23 mouse cellular contexts compared by ENCODE assay signal in the genomic region with DNA sequence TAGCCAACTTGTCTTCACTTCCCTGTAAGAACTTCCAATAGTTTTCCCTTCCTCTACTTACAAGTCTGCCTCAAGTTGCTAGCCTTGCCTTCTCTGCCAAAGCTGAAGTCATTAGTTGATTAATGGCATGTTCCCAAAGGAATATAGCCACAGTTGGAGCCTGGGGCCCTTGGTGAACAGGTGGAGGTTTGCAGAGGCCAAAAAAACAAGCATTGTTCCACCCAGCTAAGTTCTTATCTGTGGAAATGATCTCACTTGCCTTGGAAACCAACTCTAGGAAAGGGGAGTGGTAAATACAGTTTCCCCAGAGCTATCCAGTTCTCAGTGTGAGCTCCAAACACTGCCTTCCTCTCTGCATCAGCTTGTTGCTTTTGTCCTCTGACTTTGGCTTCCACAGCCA. TPM values are rescaled to one million over a fixed set of nuclear protein-coding genes. Genes with fewer than 3 reads are reported as not detected.
DNase-seq lines count a peak whose midpoint lies in the region; ATAC-seq and TF ChIP-seq lines count a peak whose summit lies in the region.
"Had no signal": no experiment of that assay in that cellular context is flagged by ENCODE, and none has a peak within 500 bp of the region (broad histone marks: within the 10 kb centered on the region; RNA-seq: fewer than 3 reads in every experiment).

No protein-coding gene starts in this region.

- ATAC-seq in heart, embryonic 12.5 days (ENCODE audit: insufficient number of reproducible peaks, low FRiP score) = no peak
- ATAC-seq: forebrain, embryonic 15.5 days; intestine, embryonic 16.5 days; midbrain, embryonic 15.5 days had no signal

- no peak overlapping the region for H3K9ac ChIP-seq in heart, embryonic 12.5 days
- H3K9ac ChIP-seq: forebrain, embryonic 15.5 days; hindbrain, embryonic 15.5 days; midbrain, embryonic 15.5 days; neural tube, embryonic 15.5 days had no signal

- H3K4me2 ChIP-seq in heart, embryonic 12.5 days = no peak overlapping the region
- H3K4me2 ChIP-seq: forebrain, embryonic 15.5 days; hindbrain, embryonic 15.5 days; liver, embryonic 11.5 days; midbrain, embryonic 15.5 days; neural tube, embryonic 15.5 days had no signal

- no peaks in the 10 kb centered on the region for H3K9me3 ChIP-seq in heart, embryonic 12.5 days (replicated peaks)
- H3K9me3 ChIP-seq: forebrain, embryonic 15.5 days; hindbrain, embryonic 15.5 days; midbrain, embryonic 15.5 days; neural tube, embryonic 15.5 days had no signal

- H3K36me3 ChIP-seq in heart, embryonic 12.5 days = no peaks in the 10 kb centered on the region
- H3K36me3 ChIP-seq: forebrain, embryonic 15.5 days; hindbrain, embryonic 15.5 days; midbrain, embryonic 15.5 days; neural tube, embryonic 15.5 days had no signal

- no peak overlapping the region for H3K4me3 ChIP-seq in heart, embryonic 12.5 days
- no peak overlapping the region for H3K4me3 ChIP-seq in lung, adult 2 months (replicated peaks; ENCODE audit: extremely low read depth, low read depth, low read length)
- H3K4me3 ChIP-seq: erythroblast, embryonic 14.5 days; forebrain, embryonic 15.5 days; hindbrain, embryonic 15.5 days; left cerebral cortex, adult 2 months; midbrain, embryonic 15.5 days; neural tube, embryonic 15.5 days had no signal

- TF ChIP-seq POLR2A in lung, adult 2 months (IDR thresholded peaks at IDR 0.05; ENCODE audit: borderline replicate concordance, extremely low read depth, low read depth, low read length) = no peak

- intact Hi-C loops in heart, postnatal 25 days (cut with DNase I) = no loop called here

- no peak for TF ChIP-seq CTCF in lung, adult 2 months (IDR thresholded peaks at IDR 0.05; ENCODE audit: insufficient read depth, low read length)

- H3K27ac ChIP-seq in heart, embryonic 12.5 days (ENCODE audit: poor library complexity, severe bottlenecking) = no peak overlapping the region
- H3K27ac ChIP-seq: forebrain, embryonic 15.5 days; hindbrain, embryonic 15.5 days; left cerebral cortex, adult 2 months; midbrain, embryonic 15.5 days; neural tube, embryonic 15.5 days; stomach, postnatal 0 days had no signal

- no peaks in the 10 kb centered on the region for H3K27me3 ChIP-seq in heart, embryonic 12.5 days (replicated peaks)
- H3K27me3 ChIP-seq: forebrain, embryonic 15.5 days; hindbrain, embryonic 15.5 days; midbrain, embryonic 15.5 days; neural tube, embryonic 15.5 days had no signal

- peak; percentile 32 to 64 for DNase-seq in heart, adult 18-20 months
- peak; percentile 8 for DNase-seq in lung, postnatal 36 days
- no peak for DNase-seq in lung, adult 2 months
- DNase-seq in heart, postnatal 25 days (ENCODE audit: low spot score) = peak; percentile 23
- no peak for DNase-seq in thymus, postnatal 0 days (ENCODE audit: low spot score)
- DNase-seq in embryo, embryonic 9.5 days (ENCODE audit: extremely low spot score) = no peak
- DNase-seq: adrenal gland, adult 8-10 months; cerebellum, adult 8-10 months; layer of hippocampus, adult 9-11 months; left cerebral cortex, postnatal 4 days had no signal

- H3K4me1 ChIP-seq in heart, embryonic 12.5 days (replicated peaks) = 0 out of 2 replicates have a peak, but pooled peaks cover 3% of the 10 kb centered on the region
- peaks cover 3% of the 10 kb centered on the region for H3K4me1 ChIP-seq in lung, adult 2 months (ENCODE audit: control insufficient read depth, insufficient read depth, low read length)
- H3K4me1 ChIP-seq: forebrain, embryonic 15.5 days; hindbrain, embryonic 15.5 days; midbrain, embryonic 15.5 days; neural tube, embryonic 15.5 days had no signal

RNA-seq across cellular contexts. Expression of gene Il12b, which starts 35.3 kb away (rescaled TPM):
- total RNA-seq in heart, adult 18-20 months (2021) = not detected
- polyA plus RNA-seq in heart, embryonic 12.5 days (2016; fragmentation: Nextera tagmentation; extraction: Ambion mirVana) = 0.27 TPM in 1 of 2 replicates, not detected in the other
- 0.15 and 0.17 TPM in 2 replicates for polyA plus RNA-seq in lung, adult 2 months (2012; rRNA removed)
- total RNA-seq in heart, postnatal 25 days (2021) = not detected
- 3.6 and 3.8 TPM in 2 replicates for polyA plus RNA-seq in thymus, postnatal 0 days (2015; fragmentation: Nextera tagmentation; extraction: Ambion mirVana)
- total RNA-seq: adrenal gland, adult 8-10 months; left cerebral cortex, adult 2 months; left cerebral cortex, postnatal 4 days; megakaryocyte-erythroid progenitor cell, adult 5-6 weeks had no signal
- polyA plus RNA-seq: embryonic facial prominence, embryonic 11.5 days; erythroblast, embryonic 14.5 days; forebrain, embryonic 15.5 days; heart, postnatal 0 days; hindbrain, embryonic 15.5 days; intestine, embryonic 16.5 days; liver, embryonic 11.5 days; midbrain, embryonic 15.5 days; neural tube, embryonic 15.5 days; stomach, postnatal 0 days had no signal

Comparison
In these comparisons a context has a peak if more than half of its experiments do, and no peak if none do; other contexts are left out.
1. DNase-seq: peak in heart, adult 18-20 months (2 of 2), lung, postnatal 36 days (single experiment) and heart, postnatal 25 days (single experiment); none in lung, adult 2 months (single experiment), thymus, postnatal 0 days (single experiment) and embryo, embryonic 9.5 days (single experiment).